Mouse (Mus musculus) liver, embryonic 14.5 days (tissue): Measurements from ENCODE around the gene Kcnip4. TPM values are rescaled to one million over a fixed set of nuclear protein-coding genes. Genes with fewer than 3 reads are reported as not detected.

ENCODE experiments used
- ATAC-seq: fragments of 200-750 bp; cut with Nextera tagmentation; 2 replicates; pipeline ENCODE4 v1.8.0; 2017; ENCODE audit warnings: moderate number of reproducible peaks, mild to moderate bottlenecking, moderate library complexity; ENCODE audit not compliant: insufficient read depth
- DNase-seq, 3 experiments: peaks; one replicate each; pipeline ENCODE4 v3.0.0-alpha.2; 2012 to 2013; ENCODE audit warnings: low read depth in 3 of 3, low spot score in 3 of 3
- H3K27ac ChIP-seq: fragments of 300-500 bp; sonication (generic); 2 replicates; pipeline ENCODE4 v1.5.1; 2014; ENCODE audit warnings: moderate library complexity, mild to moderate bottlenecking, control low read depth, inconsistent platforms
- H3K27me3 ChIP-seq: fragments of 300-500 bp; sonication (generic); 2 replicates; pipeline ENCODE4 v1.6.1; 2014; ENCODE audit warnings: mild to moderate bottlenecking, low read length, moderate library complexity; ENCODE audit not compliant: control insufficient read depth, insufficient read depth
- H3K36me3 ChIP-seq: fragments of 300-500 bp; sonication (generic); replicated peaks from 2 replicates; pipeline ENCODE4 v1.6.1; 2014; ENCODE audit warnings: low read depth; ENCODE audit not compliant: control insufficient read depth, insufficient read depth
- H3K4me1 ChIP-seq, 2 experiments: fragments of 200-500 bp in 1 of 2; fragments of 300-500 bp in 1 of 2; sonication (generic) in 1 of 2; replicated peaks; 2 replicates each; pipeline ENCODE4 v1.6.1; 2012 to 2014; ENCODE audit warnings: antibody characterized with exemption in 1 of 2, inconsistent platforms in 1 of 2, low read length in 1 of 2; ENCODE audit not compliant: control insufficient read depth in 2 of 2, insufficient read depth in 2 of 2
- H3K4me2 ChIP-seq: fragments of 300-500 bp; sonication (generic); 2 replicates; pipeline ENCODE4 v1.6.1; 2014; ENCODE audit warnings: low read depth, mild to moderate bottlenecking, control low read depth, moderate library complexity
- H3K4me3 ChIP-seq, 2 experiments: fragments of 200-500 bp in 1 of 2; fragments of 300-500 bp in 1 of 2; sonication (generic) in 1 of 2; 2 replicates each; pipeline ENCODE4 v1.5.1; 2012 to 2014; ENCODE audit warnings: low read depth in 2 of 2, low read length in 2 of 2, mild to moderate bottlenecking in 2 of 2, control low read depth in 1 of 2, inconsistent platforms in 1 of 2, moderate library complexity in 1 of 2; ENCODE audit not compliant: insufficient read depth in 1 of 2
- H3K9ac ChIP-seq: fragments of 300-500 bp; sonication (generic); replicated peaks from 2 replicates; pipeline ENCODE4 v1.6.1; 2014; ENCODE audit warnings: mild to moderate bottlenecking, control low read depth, moderate library complexity
- H3K9me3 ChIP-seq: fragments of 300-500 bp; sonication (generic); 2 replicates; pipeline ENCODE4 v1.6.1; 2016; ENCODE audit warnings: low read length, mixed read lengths; ENCODE audit not compliant: control insufficient read depth
- CTCF ChIP-seq: IDR thresholded peaks from 2 replicates; pipeline ENCODE4 v1.5.1; 2016; ENCODE audit warnings: antibody characterized with exemption, low read depth, control low read depth
- EP300 ChIP-seq: IDR thresholded peaks from 2 replicates; pipeline ENCODE4 v1.6.1; 2016; ENCODE audit warnings: antibody characterized with exemption, low read depth
- WGBS: fragments of 180-500 bp; shearing (Covaris S2); extraction: QIAGEN DNeasy Blood & Tissue Kit; methylation state at CpG from one replicate; pipeline ENCODE4 v1.1.7; 2014; ENCODE audit not compliant: insufficient replicate concordance; 5-methylcytosine and 5-hydroxymethylcytosine counted together
- polyA plus RNA-seq, 2 experiments: library from polyadenylated mRNA; depleted of rRNA in 1 of 2; stranded (reverse) in 1 of 2; unstranded in 1 of 2; fragments of >200 nt; fragmentation: Nextera tagmentation in 1 of 2; extraction: Ambion mirVana in 1 of 2; gene quantifications; 2 replicates each; pipeline versions ENCODE4 v1.2.1 to v1.2.3; 2012 to 2014

The Kcnip4 gene
- polyA plus RNA-seq, 2 experiments: 0.10 TPM; not detected in 1

DNA sequence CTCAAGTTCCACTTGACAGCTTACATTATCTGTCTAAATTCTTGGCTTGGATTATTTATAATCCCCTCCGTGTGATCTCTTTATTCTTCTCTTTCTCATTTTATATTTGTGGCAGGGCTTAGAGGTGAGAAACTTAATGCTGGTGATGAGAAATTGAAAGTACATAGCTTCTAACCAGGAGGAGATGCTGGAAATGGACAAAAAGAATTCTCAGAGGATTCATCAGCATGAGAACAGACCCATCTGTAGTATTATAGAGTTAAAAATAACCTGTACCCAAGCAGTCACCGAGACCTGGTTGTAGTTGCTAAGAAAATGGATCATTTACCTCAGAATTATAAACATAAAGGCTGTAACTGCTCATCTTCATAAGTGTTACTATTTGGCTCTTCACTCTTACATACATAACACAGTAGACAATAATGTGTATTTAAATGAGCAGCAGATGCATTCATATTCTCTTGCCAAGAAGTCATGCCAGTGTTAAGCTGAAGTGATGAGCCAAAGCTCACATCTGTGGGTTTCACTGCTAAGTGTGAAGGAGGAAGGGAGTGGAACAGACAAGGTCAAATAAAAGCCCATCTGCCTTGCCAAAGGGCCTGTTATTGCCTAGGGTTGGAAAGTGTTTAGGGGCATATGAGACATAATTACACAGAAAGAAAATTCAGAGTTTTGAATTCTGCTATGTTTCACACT is 374.4 kb downstream of the Kcnip4 start:
- DNase-seq: no peak
- TF ChIP-seq EP300 (no peak), CTCF (no peak)
- ATAC-seq: no peak
- no peaks in the 10 kb centered on the region for H3K9me3 ChIP-seq
- no peak overlapping the region for H3K9ac ChIP-seq
- WGBS: 58% methylated on average over 2 of the region's 2 CpGs
- H3K4me1 ChIP-seq: no peaks in the 10 kb centered on the region
- H3K4me3 ChIP-seq: no peak overlapping the region
- H3K27me3 ChIP-seq: no peaks in the 10 kb centered on the region
- no peak overlapping the region for H3K4me2 ChIP-seq
- H3K27ac ChIP-seq: no peak overlapping the region
- no peaks in the 10 kb centered on the region for H3K36me3 ChIP-seq

DNA sequence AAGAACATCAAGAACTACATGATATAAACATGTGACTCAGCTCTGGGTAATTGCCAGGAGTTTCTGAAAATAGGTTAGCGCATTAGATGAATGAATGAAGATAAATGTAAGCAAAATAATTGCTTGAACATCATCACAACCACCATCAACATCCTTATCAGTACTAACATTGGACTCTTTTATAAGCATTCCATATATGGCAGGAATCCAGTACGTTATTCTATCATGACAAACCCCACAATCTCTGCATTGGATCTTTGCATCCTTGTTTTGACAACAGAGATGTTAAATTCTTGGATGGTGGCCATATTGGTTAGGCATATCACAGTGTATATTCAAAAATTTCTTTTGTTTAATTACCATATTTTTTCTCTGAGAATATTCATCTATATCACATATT is 375.0 kb downstream of the Kcnip4 start:
- no peak for DNase-seq
- Histone ChIP-seq H3K4me1 (no peaks in the 10 kb centered on the region), H3K27me3 (no peaks in the 10 kb centered on the region), H3K9ac (no peak overlapping the region), H3K9me3 (no peaks in the 10 kb centered on the region), H3K4me2 (no peak overlapping the region), H3K36me3 (no peaks in the 10 kb centered on the region), H3K4me3 (no peak overlapping the region), H3K27ac (no peak overlapping the region)
- no peak for ATAC-seq
- WGBS: 60% methylated on average over 2 of the region's 2 CpGs
- TF ChIP-seq CTCF (no peak), EP300 (no peak)

- 63% methylated on average over 5 of the region's 5 CpGs for WGBS
- H3K4me3 ChIP-seq: no peak overlapping the region
- no peaks in the 10 kb centered on the region for H3K9me3 ChIP-seq
- no peak overlapping the region for H3K9ac ChIP-seq
- H3K4me2 ChIP-seq: no peak overlapping the region
- DNase-seq: no peak
- H3K27ac ChIP-seq: no peak overlapping the region
- no peaks in the 10 kb centered on the region for H3K36me3 ChIP-seq
- no peaks in the 10 kb centered on the region for H3K4me1 ChIP-seq
- ATAC-seq: no peak
- TF ChIP-seq CTCF (no peak), EP300 (no peak)
- H3K27me3 ChIP-seq: no peaks in the 10 kb centered on the region
Measured at GRCm38 (mm10) chr5:49095432-49095831, 429.3 kb downstream of the Kcnip4 start.

DNA sequence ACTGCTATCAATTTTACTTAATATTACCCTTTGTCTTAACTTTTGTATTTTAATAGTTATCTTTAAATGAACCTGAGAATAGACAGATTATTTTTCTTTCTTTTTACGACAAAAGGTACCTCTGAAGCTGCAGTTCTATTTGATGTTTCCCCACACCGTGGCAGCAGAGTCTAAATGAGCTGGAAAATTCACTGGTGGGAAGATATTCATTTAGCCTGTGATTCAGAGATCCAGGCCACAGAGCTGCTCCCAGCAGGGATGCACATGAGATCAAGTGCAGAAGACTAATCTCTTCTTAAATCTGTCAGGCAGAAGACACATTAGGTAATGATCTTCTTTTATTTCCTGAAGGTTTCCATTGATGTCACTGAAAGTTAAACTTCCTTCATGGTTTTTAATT is 429.8 kb downstream of the Kcnip4 start:
- Histone ChIP-seq H3K9ac (no peak overlapping the region), H3K4me1 (no peaks in the 10 kb centered on the region), H3K36me3 (no peaks in the 10 kb centered on the region), H3K9me3 (no peaks in the 10 kb centered on the region), H3K4me2 (no peak overlapping the region), H3K27me3 (no peaks in the 10 kb centered on the region), H3K27ac (no peak overlapping the region), H3K4me3 (no peak overlapping the region)
- DNase-seq (no peak), ATAC-seq (no peak)
- 50% methylated on average over 2 of the region's 2 CpGs for WGBS
- TF ChIP-seq EP300: no peak
- no peak for TF ChIP-seq CTCF

DNA sequence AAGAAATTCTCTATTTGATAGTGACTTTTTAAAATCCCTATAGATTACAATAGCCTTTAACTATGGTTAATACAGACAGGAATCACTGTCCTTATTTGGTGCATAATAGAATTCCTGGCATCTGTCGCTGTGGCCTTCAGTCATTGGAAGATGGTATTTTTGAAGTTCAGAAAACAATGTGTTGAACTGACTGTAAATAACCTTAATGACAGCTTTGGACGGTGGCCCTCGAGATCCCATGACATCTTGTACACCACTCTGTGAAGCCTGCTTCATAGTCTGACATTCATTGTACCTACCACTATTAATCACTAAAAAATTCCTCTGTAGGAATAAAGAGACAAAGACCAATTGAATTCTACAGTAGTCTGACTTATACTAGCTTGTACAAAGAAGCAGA is 430.4 kb downstream of the Kcnip4 start:
- TF ChIP-seq CTCF: no peak
- no peak for TF ChIP-seq EP300
- Histone ChIP-seq H3K27ac (no peak overlapping the region), H3K4me2 (no peak overlapping the region), H3K9me3 (no peaks in the 10 kb centered on the region), H3K4me3 (no peak overlapping the region), H3K27me3 (no peaks in the 10 kb centered on the region), H3K36me3 (no peaks in the 10 kb centered on the region), H3K9ac (no peak overlapping the region), H3K4me1 (no peaks in the 10 kb centered on the region)
- ATAC-seq (no peak), DNase-seq (no peak)
- WGBS: 49% methylated on average over 3 of the region's 3 CpGs
